Mouse (Mus musculus): Measurements from ENCODE around the gene Rbm19.

GRCm38 (mm10) chr5:120080027-120080426 lies 36.2 kb upstream of the Rbm19 start:
- no peak for TF ChIP-seq POLR2A (IDR thresholded peaks at IDR 0.05; ENCODE audit: low read depth, low read length)
- TF ChIP-seq CTCF (IDR thresholded peaks at IDR 0.05; ENCODE audit: extremely low read depth, insufficient read depth, insufficient read length, insufficient replicate concordance) = no peak
